Mouse (Mus musculus): Measurements from ENCODE around the gene Ankrd63. TPM values are rescaled to one million over a fixed set of nuclear protein-coding genes. Genes with fewer than 3 reads are reported as not detected.
A peak's percentile ranks its signal among the peaks of the same experiment; 100 is the strongest.

The Ankrd63 gene
- polyA plus RNA-seq (2015; fragmentation: Nextera tagmentation; extraction: Ambion mirVana): 0.37 and 0.45 TPM in 2 replicates

DNA sequence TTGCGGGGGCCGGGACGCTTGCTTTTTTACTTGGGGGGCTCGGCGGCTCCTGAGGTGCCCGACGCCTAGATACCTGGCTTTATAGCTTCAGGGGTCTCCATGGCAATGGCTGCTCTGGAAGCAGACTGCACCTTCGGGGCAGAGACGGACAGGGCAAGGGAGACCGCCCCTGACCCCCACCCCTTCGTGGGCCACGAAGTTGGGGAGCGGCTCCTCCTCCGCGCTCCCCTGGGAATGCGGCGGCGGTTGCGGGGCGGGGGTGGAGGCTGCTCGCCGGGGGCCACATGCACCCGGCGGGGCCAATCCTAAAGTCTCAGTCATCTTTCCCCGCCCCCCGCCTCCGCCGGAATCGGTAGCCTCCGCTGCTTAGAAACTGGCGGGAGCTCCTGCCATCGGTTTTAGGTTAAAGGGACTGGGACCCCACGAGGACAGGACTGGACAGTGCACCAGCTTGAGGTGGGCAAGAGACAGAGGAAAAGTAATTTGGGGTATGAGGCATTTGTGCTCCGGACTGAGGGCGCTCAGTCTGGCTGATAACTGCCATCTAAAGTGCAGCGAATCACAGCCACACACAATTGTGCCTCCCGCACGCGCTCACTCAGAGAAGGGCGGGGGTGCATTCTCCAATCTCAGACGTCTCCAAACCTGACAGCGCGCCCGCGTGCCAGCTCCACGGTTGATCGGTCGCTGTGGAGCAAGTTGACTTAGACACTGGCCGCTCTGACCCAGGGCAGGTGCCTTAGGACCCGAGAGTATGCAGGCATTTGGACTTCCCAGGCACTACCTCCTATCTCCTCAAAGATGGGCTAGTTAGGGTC lies at the start of gene Ankrd63:
Ankrd63 (minus strand) TSS at position 51 of the 818 bp plus-strand sequence.
- Histone ChIP-seq H3K4me3 (replicated peaks; ENCODE audit: low read depth, low read length) (peak within 1 kb of the TSS; percentile 45), H3K36me3 (ENCODE audit: insufficient read depth, low read length) (no peaks in the 10 kb centered on the region), H3K4me2 (ENCODE audit: low read length) (peak within 1 kb of the TSS; percentile 63), H3K27ac (no peak within 1 kb of the TSS), H3K9me3 (replicated peaks; ENCODE audit: low read length) (no peaks in the 10 kb centered on the region), H3K27me3 (ENCODE audit: insufficient read depth, low read length) (peaks cover 64% of the 10 kb centered on the region), H3K9ac (ENCODE audit: low read depth, low read length) (no peak within 1 kb of the TSS; the same call in 1 of the 2 replicates), H3K4me1 (replicated peaks; ENCODE audit: insufficient read depth, low read length) (peaks cover 17% of the 10 kb centered on the region)
- DNase-seq (ENCODE audit: low spot score) (no peak), ATAC-seq (replicated peaks; ENCODE audit: low FRiP score, low read depth) (no peak)
- no peak for TF ChIP-seq CTCF (IDR thresholded peaks at IDR 0.05; ENCODE audit: low read depth)
- WGBS: 2% methylated on average over 50 of the region's 50 CpGs

DNA sequence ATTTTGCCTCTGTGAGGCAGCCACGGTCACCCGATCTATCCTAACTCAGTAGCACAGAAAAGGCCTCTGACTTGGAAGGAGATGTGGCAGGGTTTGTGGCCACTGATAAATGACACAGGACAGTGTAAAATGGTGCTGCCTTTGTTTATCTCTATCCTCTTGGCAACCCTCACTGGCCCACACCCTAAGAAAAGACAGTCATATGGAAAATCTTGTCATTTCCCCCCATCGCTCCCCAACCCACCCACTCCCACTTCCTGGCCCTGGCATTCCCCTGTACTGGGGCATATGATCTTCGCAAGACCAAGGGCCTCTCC lies 49.0 kb upstream of the Ankrd63 start:
- DNase-seq (ENCODE audit: low spot score) (no peak), ATAC-seq (replicated peaks; ENCODE audit: low FRiP score, low read depth) (no peak)
- H3K9ac ChIP-seq (ENCODE audit: low read depth, low read length): no peak overlapping the region
- H3K36me3 ChIP-seq (ENCODE audit: insufficient read depth, low read length): no peaks in the 10 kb centered on the region
- H3K4me1 ChIP-seq (replicated peaks; ENCODE audit: insufficient read depth, low read length): no peaks in the 10 kb centered on the region
- H3K4me3 ChIP-seq (replicated peaks; ENCODE audit: low read depth, low read length): no peak overlapping the region
- no peak overlapping the region for H3K27ac ChIP-seq
- no peak for TF ChIP-seq CTCF (IDR thresholded peaks at IDR 0.05; ENCODE audit: low read depth)
- no peaks in the 10 kb centered on the region for H3K9me3 ChIP-seq (replicated peaks; ENCODE audit: low read length)
- H3K27me3 ChIP-seq (ENCODE audit: insufficient read depth, low read length): no peaks in the 10 kb centered on the region
- no peak overlapping the region for H3K4me2 ChIP-seq (ENCODE audit: low read length)
- WGBS: 59% methylated on average over 4 of the region's 4 CpGs

GRCm38 (mm10) chr2:118751896-118752791 lies 48.4 kb upstream of the Ankrd63 start:
- no peaks in the 10 kb centered on the region for H3K4me1 ChIP-seq (replicated peaks; ENCODE audit: insufficient read depth, low read length)
- H3K4me2 ChIP-seq (ENCODE audit: low read length): no peak overlapping the region
- H3K4me3 ChIP-seq (replicated peaks; ENCODE audit: low read depth, low read length): no peak overlapping the region
- H3K27me3 ChIP-seq (ENCODE audit: insufficient read depth, low read length): no peaks in the 10 kb centered on the region
- TF ChIP-seq CTCF (IDR thresholded peaks at IDR 0.05; ENCODE audit: low read depth): no peak
- no peak for ATAC-seq (replicated peaks; ENCODE audit: low FRiP score, low read depth)
- 66% methylated on average over 16 of the region's 16 CpGs for WGBS
- no peak for DNase-seq (ENCODE audit: low spot score)
- no peaks in the 10 kb centered on the region for H3K36me3 ChIP-seq (ENCODE audit: insufficient read depth, low read length)
- no peaks in the 10 kb centered on the region for H3K9me3 ChIP-seq (replicated peaks; ENCODE audit: low read length)
- no peak overlapping the region for H3K9ac ChIP-seq (ENCODE audit: low read depth, low read length)
- no peak overlapping the region for H3K27ac ChIP-seq

GRCm38 (mm10) chr2:118750476-118750875 lies 46.7 kb upstream of the Ankrd63 start:
- Histone ChIP-seq H3K4me3 (replicated peaks; ENCODE audit: low read depth, low read length) (no peak overlapping the region), H3K36me3 (ENCODE audit: insufficient read depth, low read length) (no peaks in the 10 kb centered on the region), H3K4me2 (ENCODE audit: low read length) (no peak overlapping the region), H3K9ac (ENCODE audit: low read depth, low read length) (no peak overlapping the region), H3K4me1 (replicated peaks; ENCODE audit: insufficient read depth, low read length) (no peaks in the 10 kb centered on the region; the same call in 1 of the 2 replicates), H3K27me3 (ENCODE audit: insufficient read depth, low read length) (no peaks in the 10 kb centered on the region), H3K9me3 (replicated peaks; ENCODE audit: low read length) (no peaks in the 10 kb centered on the region), H3K27ac (no peak overlapping the region)
- ATAC-seq (replicated peaks; ENCODE audit: low FRiP score, low read depth) (no peak), DNase-seq (ENCODE audit: low spot score) (no peak)
- TF ChIP-seq CTCF (IDR thresholded peaks at IDR 0.05; ENCODE audit: low read depth): no peak
- 78% methylated on average over 8 of the region's 8 CpGs for WGBS

DNA sequence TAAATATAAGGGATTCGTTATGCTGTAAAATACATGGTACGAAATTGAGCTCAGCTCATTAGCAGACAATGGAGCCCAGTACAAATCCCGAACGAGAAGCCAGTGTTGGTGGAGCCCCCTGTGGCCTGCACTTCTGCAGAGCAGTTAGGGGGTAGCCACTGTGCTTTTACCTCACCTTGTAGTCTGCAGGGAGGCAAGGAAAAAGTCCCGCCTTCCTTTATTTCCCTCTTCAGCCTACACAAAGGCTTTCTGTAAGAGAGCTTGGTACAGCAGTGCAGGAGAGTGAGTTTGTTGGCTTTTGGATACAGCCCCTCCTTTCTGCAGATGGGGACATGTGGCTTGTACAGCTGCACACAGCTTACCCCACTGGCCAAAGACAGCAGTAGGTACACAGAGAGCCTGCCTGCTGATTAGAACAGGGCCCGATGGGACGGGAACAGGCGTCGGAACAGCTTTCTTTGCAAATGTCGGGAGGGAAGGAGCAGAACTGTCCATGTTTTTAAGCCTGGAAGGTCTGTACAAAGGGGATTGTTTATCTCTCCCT lies 45.6 kb upstream of the Ankrd63 start:
- DNase-seq (ENCODE audit: low spot score): no peak
- Histone ChIP-seq H3K4me2 (ENCODE audit: low read length) (no peak overlapping the region), H3K9me3 (replicated peaks; ENCODE audit: low read length) (no peaks in the 10 kb centered on the region), H3K9ac (ENCODE audit: low read depth, low read length) (no peak overlapping the region), H3K4me1 (replicated peaks; ENCODE audit: insufficient read depth, low read length) (peaks cover 7% of the 10 kb centered on the region), H3K27me3 (ENCODE audit: insufficient read depth, low read length) (peaks cover 4% of the 10 kb centered on the region), H3K4me3 (replicated peaks; ENCODE audit: low read depth, low read length) (no peak overlapping the region), H3K36me3 (ENCODE audit: insufficient read depth, low read length) (no peaks in the 10 kb centered on the region), H3K27ac (no peak overlapping the region)
- WGBS: 71% methylated on average over 10 of the region's 10 CpGs
- TF ChIP-seq CTCF (IDR thresholded peaks at IDR 0.05; ENCODE audit: low read depth): no peak
- ATAC-seq (replicated peaks; ENCODE audit: low FRiP score, low read depth): no peak

DNA sequence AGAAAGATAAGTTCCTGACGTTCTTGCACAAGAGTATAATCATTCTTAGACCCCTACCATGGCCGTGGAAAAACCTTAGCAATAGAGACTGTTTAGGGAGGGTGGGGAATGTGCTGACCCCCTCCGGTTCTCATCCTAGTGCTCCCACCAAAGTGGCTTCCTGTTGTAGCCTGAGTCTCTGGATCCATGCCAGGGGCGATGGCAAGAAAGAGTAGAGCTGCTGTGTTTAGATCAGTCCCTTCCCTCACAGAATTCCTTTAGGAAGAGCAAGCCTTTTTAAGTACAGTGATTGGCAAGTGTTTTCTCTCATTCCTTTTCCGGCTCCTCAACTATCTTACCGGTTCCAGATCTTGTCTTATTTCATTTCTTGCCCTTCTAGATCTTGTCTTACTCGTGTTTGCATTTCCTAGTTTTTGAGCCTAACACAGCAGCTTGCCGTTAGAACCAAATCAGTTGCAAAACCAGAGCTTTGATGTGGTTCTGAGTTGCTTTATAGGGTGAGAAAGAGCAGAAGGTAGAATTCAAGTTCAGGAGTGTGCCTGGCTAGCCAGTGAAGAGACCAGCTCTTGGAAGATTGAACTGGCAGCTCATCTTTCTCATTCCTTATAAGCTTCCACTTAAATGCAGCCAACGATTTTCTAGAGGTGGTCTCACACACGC lies 43.7 kb upstream of the Ankrd63 start:
- WGBS: 38% methylated on average over 10 of the region's 10 CpGs
- Histone ChIP-seq H3K27ac (no peak overlapping the region), H3K4me1 (replicated peaks; ENCODE audit: insufficient read depth, low read length) (peaks cover 7% of the 10 kb centered on the region), H3K9ac (ENCODE audit: low read depth, low read length) (no peak overlapping the region), H3K9me3 (replicated peaks; ENCODE audit: low read length) (no peaks in the 10 kb centered on the region), H3K27me3 (ENCODE audit: insufficient read depth, low read length) (peaks cover 7% of the 10 kb centered on the region), H3K4me3 (replicated peaks; ENCODE audit: low read depth, low read length) (0 out of 2 replicates have a peak overlapping the region, but pooled peaks have one; percentile 69), H3K36me3 (ENCODE audit: insufficient read depth, low read length) (no peaks in the 10 kb centered on the region), H3K4me2 (ENCODE audit: low read length) (peak overlapping the region; percentile 99)
- DNase-seq (ENCODE audit: low spot score) (no peak), ATAC-seq (replicated peaks; ENCODE audit: low FRiP score, low read depth) (no peak)
- TF ChIP-seq CTCF (IDR thresholded peaks at IDR 0.05; ENCODE audit: low read depth): no peak

Data from kidney, postnatal 0 days (tissue).